Mouse (Mus musculus) macrophage (primary cell): ENCODE results near the gene Cmip. TPM values are rescaled to one million over a fixed set of nuclear protein-coding genes. Genes with fewer than 3 reads are reported as not detected.

ENCODE experiments used
- H3K27ac ChIP-seq: fragments of 350-480 bp; formaldehyde crosslinking; 2 replicates; pipeline ENCODE4 v1.9.0; 2021
- H3K36me3 ChIP-seq: fragments of 350-480 bp; formaldehyde crosslinking; 2 replicates; pipeline ENCODE4 v1.9.0; 2021; ENCODE audit errors: inconsistent target
- H3K4me3 ChIP-seq: fragments of 350-480 bp; formaldehyde crosslinking; 2 replicates; pipeline ENCODE4 v1.9.0; 2021; ENCODE audit errors: inconsistent target
- H3K79me2 ChIP-seq: fragments of 350-480 bp; formaldehyde crosslinking; 2 replicates; pipeline ENCODE4 v1.9.0; 2021; ENCODE audit errors: inconsistent target
- WGBS: methylation state at CpG from one replicate; pipeline ENCODE4 v1.1.7; 2026; ENCODE audit warnings: inconsistent platforms; ENCODE audit not compliant: missing documents; 5-methylcytosine and 5-hydroxymethylcytosine counted together
- polyA plus RNA-seq: library from polyadenylated mRNA; stranded (reverse); fragments of 250-400 nt; gene quantifications from 3 replicates; pipeline ENCODE4 v1.2.4, GENCODE M21; 2018; ENCODE audit warnings: inconsistent platforms

Cmip gene
- polyA plus RNA-seq, 1 experiment from 2014 or later = 47.6 TPM

DNA sequence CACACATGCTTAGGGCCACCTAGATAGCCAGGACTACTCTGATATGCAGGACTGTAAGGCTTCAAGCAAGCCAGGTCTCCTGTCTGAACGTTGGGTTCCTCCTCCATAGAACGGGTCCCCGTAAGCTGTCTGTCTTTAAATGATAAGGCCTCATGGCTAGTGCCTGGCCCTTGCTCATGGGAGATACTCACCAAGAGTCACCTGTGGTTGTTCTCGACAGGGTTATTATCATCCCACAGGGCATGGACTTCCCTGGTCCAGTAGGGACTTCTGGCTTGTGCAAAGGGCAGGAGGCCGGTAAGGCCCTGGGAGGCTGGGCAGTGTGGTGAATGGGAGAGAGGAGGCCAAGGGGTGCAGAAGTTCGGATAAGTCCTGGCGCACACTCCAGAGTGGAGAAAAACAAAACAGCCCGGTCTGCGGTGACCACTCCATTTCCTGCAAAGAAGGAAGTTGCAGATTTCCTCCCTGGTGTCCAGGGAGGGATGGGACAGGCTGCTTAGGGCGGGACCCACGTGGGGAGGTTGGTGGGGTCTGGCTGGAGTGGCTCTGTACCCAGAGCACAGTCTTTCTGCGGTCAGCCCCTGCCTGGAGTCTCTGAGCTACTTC, 41.2 kb downstream of the Cmip start:
- no peak overlapping the region for H3K4me3 ChIP-seq
- WGBS = 6% methylated on average over 12 of the region's 12 CpGs

DNA sequence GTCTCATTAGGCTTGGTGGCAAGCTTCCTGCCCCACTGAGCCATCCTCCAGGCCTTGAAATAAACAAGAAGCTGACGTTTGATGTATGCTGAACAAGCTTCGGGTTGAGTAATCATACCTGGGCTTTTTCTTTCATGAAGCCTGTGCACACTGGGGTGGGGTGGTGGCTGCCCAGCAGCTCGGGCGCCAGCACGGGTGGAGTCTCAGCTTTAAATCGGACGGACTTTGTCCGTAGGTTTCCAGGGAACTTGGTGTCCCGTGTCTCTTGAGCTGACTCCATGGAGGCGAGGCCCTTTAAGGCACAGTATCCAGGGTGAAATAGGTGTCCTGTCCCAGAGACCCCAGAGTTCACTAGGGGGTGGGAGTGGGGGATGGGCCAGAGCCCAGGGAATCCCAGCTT, 42.3 kb downstream of the Cmip start:
- H3K27ac ChIP-seq = no peak overlapping the region
- H3K36me3 ChIP-seq = no peaks in the 10 kb centered on the region
- H3K79me2 ChIP-seq = peaks cover 99% of the 10 kb centered on the region
- H3K4me3 ChIP-seq = no peak overlapping the region
- whole genome bisulfite sequencing = 73% methylated on average over 10 of the region's 10 CpGs

More for the DNA sequence above, 41.2 kb downstream of the Cmip start:
- Histone ChIP-seq H3K36me3 (no peaks in the 10 kb centered on the region), H3K79me2 (peaks cover 99% of the 10 kb centered on the region), H3K27ac (peak overlapping the region; percentile 22)

GRCm38 (mm10) chr8:117300188-117300587, 43.3 kb downstream of the Cmip start:
- 87% methylated on average over 7 of the region's 7 CpGs for WGBS
- Histone ChIP-seq H3K27ac (no peak overlapping the region), H3K4me3 (no peak overlapping the region), H3K36me3 (no peaks in the 10 kb centered on the region), H3K79me2 (peaks cover 99% of the 10 kb centered on the region)

- Histone ChIP-seq H3K36me3 (no peaks in the 10 kb centered on the region), H3K27ac (no peak overlapping the region), H3K4me3 (no peak overlapping the region), H3K79me2 (peaks cover 99% of the 10 kb centered on the region)
- WGBS = 85% methylated on average over 11 of the region's 12 CpGs
These were observed 44.7 kb downstream of the Cmip start for GRCm38 (mm10) chr8:117301457-117302041.

DNA sequence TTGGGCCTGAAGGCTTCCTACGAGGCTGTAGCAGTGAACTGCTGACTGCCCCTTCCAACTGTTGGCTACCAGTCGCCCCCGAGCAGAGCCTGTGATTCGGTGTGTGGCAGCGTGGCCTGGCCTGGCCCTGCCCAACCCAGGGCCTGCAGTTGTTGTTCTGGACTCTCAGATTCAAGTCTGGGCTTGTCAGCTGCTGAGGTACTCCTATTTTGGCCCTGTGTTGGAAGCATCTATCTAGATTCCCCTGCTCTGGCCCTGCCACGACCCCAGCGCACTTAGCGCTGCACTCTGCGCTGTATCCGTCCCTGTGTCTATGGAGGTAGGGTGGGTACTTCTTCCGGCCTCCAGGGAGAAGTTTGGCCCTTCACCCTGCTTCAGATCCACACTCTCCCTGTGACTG, 45.2 kb downstream of the Cmip start:
- no peaks in the 10 kb centered on the region for H3K36me3 ChIP-seq
- 91% methylated on average over 11 of the region's 11 CpGs for WGBS
- H3K27ac ChIP-seq = no peak overlapping the region
- peaks cover 99% of the 10 kb centered on the region for H3K79me2 ChIP-seq
- H3K4me3 ChIP-seq = no peak overlapping the region

DNA sequence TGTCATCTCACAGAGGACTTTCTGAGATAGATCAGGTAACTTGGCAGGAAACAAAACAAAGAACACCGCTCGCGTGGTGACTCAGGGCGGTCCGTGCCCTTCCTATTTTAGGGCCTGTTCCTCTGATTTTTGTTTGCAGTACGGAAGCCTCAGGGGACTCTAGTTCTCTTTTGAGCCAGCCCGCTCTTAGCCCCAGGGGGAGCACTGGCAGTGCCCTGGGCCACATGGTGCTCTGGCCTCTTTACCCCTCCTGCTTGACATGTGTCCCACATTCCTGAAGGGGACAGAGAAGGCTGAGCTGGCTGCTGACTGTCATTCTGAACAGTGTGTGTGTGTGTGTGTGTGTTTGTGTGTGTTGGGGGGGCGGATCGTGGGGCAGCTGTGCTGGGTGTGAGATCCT, 46.8 kb downstream of the Cmip start:
- H3K4me3 ChIP-seq = no peak overlapping the region

DNA sequence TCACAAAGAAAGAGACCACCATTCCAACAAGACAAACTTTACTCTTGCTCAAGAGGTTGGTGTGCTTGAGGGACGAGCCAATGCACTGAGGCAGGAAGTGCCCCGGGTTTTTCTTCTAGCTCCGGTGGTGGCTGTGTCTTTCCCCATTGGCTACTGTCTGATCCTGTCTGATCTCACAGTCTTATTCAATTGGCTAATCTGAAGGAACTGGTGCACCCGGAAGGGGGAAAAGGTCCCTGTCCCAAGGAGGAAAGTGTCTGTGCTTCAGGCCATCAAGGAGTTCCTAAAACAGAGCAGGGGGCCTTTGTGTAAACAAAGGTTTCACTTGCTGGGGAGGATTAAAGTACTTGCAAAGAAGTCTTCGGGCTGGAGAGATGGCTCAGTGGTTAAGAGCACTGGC, 48.5 kb downstream of the Cmip start:
- no peaks in the 10 kb centered on the region for H3K36me3 ChIP-seq
- no peak overlapping the region for H3K4me3 ChIP-seq
- 16% methylated on average over 5 of the region's 5 CpGs for WGBS
- H3K27ac ChIP-seq = no peak overlapping the region
- peaks cover 99% of the 10 kb centered on the region for H3K79me2 ChIP-seq

More for the DNA sequence above, 46.8 kb downstream of the Cmip start:
- H3K27ac ChIP-seq = peak overlapping the region; percentile 22
- H3K36me3 ChIP-seq = no peaks in the 10 kb centered on the region
- peaks cover 99% of the 10 kb centered on the region for H3K79me2 ChIP-seq
- 7% methylated on average over 7 of the region's 9 CpGs for WGBS

GRCm38 (mm10) chr8:117306756-117307155, 49.9 kb downstream of the Cmip start:
- Histone ChIP-seq H3K36me3 (no peaks in the 10 kb centered on the region), H3K27ac (no peak overlapping the region), H3K79me2 (peaks cover 99% of the 10 kb centered on the region), H3K4me3 (no peak overlapping the region)
- WGBS = 96% methylated on average over 6 of the region's 7 CpGs

GRCm38 (mm10) chr8:117307221-117307620, 50.4 kb downstream of the Cmip start:
- no peak overlapping the region for H3K4me3 ChIP-seq
- H3K36me3 ChIP-seq = no peaks in the 10 kb centered on the region
- peaks cover 99% of the 10 kb centered on the region for H3K79me2 ChIP-seq
- no peak overlapping the region for H3K27ac ChIP-seq
- 85% methylated on average over 8 of the region's 8 CpGs for WGBS

DNA sequence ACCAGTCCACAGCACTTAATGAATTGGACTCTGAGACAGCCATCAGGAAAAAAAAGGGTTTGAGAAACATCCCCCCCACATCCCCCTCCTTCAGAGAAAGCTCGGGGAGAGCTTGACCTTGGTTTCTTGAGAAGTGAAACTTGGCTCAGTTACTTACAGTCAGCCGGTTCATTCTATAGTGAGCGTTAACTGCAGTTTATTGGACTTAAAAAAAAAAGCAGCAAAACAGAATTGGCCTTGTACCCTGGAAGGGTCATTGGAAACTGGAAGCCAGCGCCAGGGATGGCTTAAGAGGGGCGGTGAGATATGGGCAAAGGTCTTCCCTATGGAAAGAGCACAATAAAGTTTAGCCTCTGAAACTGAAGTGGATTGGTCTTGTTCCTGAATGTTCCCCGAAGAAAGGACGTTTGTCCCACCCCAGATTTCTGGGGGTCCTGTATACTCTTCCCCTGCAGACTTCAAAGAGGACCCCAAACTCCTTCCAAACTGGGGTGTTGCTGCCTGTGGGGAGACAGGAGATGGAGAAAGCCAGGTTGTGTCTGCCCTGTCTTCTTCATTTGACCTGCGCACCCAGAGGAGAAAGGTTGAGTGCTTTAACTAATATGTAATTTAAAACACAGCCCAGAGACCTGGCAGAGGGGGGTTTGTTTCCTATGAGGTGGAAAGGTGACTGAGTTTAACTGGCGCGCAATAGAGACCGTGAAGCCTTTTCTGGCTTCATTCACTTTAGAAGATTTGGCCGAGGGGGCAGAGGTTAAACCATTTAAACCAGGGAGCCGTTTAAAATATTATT, 51.6 kb downstream of the Cmip start:
- Histone ChIP-seq H3K36me3 (no peaks in the 10 kb centered on the region), H3K4me3 (no peak overlapping the region), H3K79me2 (peaks cover 100% of the 10 kb centered on the region), H3K27ac (peak overlapping the region; percentile 21)
- 51% methylated on average over 13 of the region's 13 CpGs for WGBS

DNA sequence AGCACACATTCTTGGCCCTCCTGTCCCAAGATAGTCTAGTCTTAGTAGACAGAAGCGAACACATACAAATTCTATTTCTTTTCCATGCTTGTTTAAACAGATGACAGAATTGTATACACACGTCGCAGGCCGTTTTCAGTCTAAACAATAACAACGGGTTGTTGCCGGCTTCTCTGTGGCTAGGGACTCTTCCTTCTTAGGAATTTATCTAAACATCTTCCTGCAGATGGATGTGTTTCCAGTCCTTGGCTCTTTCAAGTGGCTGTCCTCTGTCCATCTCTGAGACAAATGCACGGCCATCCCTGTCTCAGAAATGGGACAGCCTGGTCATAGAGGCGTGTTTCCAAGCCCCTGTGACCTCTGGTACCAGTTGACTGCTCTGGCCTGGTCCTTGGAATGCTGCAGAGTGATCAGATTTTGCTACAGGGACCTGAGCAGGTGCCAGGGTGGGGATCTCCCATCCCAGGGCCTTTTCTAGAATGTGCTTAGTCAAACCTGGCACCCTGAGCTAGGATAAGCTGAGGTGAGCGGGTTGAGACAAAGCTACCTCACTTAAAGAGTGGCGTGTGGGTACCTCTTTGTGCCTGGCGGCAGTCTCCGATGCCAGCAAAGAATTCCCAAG, 52.9 kb downstream of the Cmip start:
- peaks cover 100% of the 10 kb centered on the region for H3K79me2 ChIP-seq
- no peak overlapping the region for H3K4me3 ChIP-seq
- WGBS = 98% methylated on average over 12 of the region's 12 CpGs
- H3K27ac ChIP-seq = no peak overlapping the region
- no peaks in the 10 kb centered on the region; the same call in 1 of the 2 replicates for H3K36me3 ChIP-seq

DNA sequence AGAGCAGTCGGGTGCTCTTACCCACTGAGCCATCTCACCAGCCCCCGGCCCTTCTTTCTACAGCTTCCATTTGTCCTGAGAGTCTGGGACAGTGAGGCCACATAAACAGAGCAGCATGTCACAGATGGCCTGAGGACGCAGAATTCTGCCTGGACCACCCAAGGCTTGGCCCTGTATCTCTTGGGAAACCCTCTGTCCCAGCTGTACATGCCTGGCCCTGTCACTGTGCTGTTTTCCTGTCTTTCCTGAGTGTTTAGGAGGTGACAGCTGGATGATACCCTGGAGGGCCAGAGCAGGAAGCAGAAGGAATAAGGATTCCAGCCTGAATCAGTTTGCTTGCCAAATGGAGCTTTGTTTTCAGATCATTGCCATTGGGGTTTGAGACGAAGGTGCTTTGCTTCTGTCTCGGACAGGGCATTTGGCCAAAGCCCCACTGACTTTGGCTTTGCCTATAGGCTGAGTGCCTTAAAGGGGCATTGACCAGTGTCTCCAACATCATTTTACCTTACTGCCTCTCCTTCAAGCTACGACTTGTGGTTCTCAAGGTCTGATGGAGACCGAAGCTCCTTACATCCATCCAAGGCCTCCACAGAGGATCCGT, 54.2 kb downstream of the Cmip start:
- Histone ChIP-seq H3K27ac (no peak overlapping the region), H3K4me3 (no peak overlapping the region), H3K36me3 (no peaks in the 10 kb centered on the region; the same call in 1 of the 2 replicates), H3K79me2 (peaks cover 100% of the 10 kb centered on the region)
- WGBS = 95% methylated on average over 6 of the region's 8 CpGs

- H3K36me3 ChIP-seq = no peaks in the 10 kb centered on the region; the same call in 1 of the 2 replicates
- H3K27ac ChIP-seq = no peak overlapping the region
- no peak overlapping the region for H3K4me3 ChIP-seq
- peaks cover 100% of the 10 kb centered on the region for H3K79me2 ChIP-seq
- 93% methylated on average over 8 of the region's 8 CpGs for WGBS
These were observed 57.6 kb downstream of the Cmip start for GRCm38 (mm10) chr8:117314308-117314953.

DNA sequence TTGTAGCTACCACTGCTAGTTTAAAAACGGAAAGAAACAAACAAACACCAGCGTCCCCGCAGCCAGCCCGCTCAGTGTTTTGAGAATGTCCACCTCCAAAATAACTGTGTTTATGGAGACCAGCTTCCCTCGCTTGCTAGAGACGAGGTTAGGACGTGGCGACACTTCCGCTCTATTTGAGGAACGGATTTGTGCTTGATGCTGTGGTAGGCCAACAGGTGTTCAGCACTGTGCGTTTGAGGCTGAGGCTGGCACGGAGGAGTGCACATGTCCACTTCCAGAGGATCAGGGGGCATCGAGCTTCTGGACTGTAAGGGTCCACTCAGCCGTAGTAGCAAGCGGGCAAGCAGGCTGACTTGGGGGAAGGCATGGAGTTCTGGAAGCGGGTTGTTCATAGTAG, 58.9 kb downstream of the Cmip start:
- H3K36me3 ChIP-seq = no peaks in the 10 kb centered on the region; the same call in 1 of the 2 replicates
- H3K27ac ChIP-seq = no peak overlapping the region
- 86% methylated on average over 15 of the region's 16 CpGs for WGBS
- no peak overlapping the region for H3K4me3 ChIP-seq
- H3K79me2 ChIP-seq = peaks cover 100% of the 10 kb centered on the region
